Mouse (Mus musculus) myocyte (in vitro differentiated cells): Measurements from ENCODE around the gene Rac3.

Source experiments
- CEBPB ChIP-seq: IDR thresholded peaks from 2 replicates; pipeline ENCODE4 v1.6.1; 2011; ENCODE audit warnings: mild to moderate bottlenecking, moderate library complexity; ENCODE audit not compliant: poor library complexity, insufficient read depth, severe bottlenecking
- MAX ChIP-seq: IDR thresholded peaks from one replicate; pipeline ENCODE4 v1.6.1; 2011; ENCODE audit warnings: low read depth, mild to moderate bottlenecking, control low read depth
- POLR2AphosphoS2 ChIP-seq: IDR thresholded peaks from one replicate; pipeline ENCODE4 v1.6.1; 2011; ENCODE audit warnings: low read depth, control low read depth; ENCODE audit not compliant: insufficient read length

DNA sequence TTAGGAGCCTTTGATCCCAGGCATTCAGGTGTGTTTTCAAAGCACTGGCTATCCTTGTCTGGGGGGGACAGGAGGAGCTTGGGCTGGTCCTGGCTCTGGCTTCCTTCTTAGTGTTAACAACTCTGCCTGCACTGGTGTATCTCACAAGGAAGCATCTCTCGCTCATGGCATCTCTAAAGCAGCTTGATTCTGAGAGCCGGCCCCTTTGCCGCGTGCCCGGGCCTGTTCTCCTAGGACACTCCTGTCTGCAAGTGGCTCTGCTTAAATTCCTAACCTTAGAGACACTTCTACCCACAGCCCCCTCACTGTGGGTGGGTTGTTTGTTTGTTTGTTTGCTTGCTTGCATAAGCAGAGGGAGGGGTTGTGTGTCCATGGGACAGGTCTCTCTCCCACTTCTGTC is 13.3 kb upstream of the Rac3 start:
- TF ChIP-seq CEBPB (no peak), POLR2AphosphoS2 (no peak), MAX (no peak)
